Mouse (Mus musculus) embryo, embryonic 9.5 days (tissue): ENCODE results near the gene Rtf2.
A peak's percentile ranks its signal among the peaks of the same experiment; 100 is the strongest.

Source experiments
- DNase-seq: peaks from one replicate; pipeline ENCODE4 v3.0.0-alpha.2; 2017; ENCODE audit errors: extremely low spot score

Rtf2 gene

DNA sequence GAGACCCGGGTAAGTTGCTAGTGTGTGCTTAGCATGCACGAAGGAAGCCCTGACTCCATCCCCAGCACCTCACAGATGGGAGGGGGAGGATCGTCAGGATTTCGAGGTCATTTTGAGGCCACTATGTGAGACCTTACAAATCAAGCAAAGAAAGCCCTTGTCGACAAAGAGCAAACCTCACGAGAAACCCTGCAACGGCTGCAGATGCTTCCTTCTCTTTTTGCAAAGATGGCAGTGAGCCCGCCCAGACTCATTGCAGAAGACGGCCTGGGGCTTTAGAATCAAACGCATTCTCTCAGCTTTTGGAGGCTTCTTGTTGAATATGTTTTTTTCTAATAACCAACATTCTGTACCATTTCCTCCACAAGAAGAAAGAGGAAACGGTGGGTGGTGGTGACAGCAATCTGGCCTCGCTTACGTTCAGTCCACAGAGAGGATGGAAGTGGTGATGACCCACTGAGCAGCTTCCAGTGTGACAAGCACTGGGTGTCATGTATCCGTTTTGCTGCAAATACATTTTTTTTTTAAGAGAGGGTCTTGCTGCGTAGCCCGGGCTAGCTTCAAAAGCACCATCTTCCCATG, 2.9 kb upstream of the Rtf2 start:
- no peak for DNase-seq

- no peak for DNase-seq
These were observed 267 bp downstream of the Rtf2 start for GRCm38 (mm10) chr2:172440640-172441005.

- no peak for DNase-seq
These were observed 820 bp downstream of the Rtf2 start for GRCm38 (mm10) chr2:172441176-172441575.

DNA sequence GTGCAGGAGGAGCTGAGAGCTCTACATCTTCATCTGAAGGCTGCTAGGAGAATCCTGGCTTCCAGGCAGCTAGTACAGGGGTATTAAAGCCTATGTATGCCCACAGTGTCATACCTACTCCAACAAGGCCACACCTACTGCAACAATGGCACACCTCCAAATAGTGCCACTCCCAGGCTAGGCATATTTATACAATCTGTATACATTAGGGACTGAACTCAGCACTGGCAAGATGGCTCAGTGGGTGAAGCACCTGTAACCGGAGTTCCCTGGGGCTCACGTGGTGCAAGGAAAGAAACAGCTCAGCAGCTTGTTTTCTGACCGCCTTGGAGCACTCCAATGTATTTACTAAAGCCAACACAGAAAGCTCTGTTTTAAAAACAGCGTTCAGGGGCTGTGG, 5.3 kb downstream of the Rtf2 start:
- no peak for DNase-seq

DNA sequence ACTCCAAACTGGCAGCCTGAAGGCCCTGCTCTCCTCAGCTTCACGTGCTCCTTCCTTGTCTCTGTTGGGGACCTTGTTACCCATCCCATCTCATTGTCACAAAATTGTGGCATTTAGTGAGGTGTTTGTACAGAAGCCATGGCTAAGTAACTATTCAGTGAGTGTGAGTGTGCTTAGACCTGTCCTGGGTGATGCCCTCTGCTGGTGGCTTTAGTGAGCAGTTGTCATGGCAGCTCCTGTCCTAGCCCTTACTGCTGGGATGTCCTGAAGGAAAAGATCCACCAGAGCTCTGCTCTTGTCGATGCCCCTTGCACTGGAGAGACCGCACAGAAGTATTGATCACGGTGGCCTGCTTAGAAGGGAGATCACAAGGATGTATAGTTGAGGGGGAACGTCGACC, 7.0 kb downstream of the Rtf2 start:
- no peak for DNase-seq

- no peak for DNase-seq
These were observed 8.0 kb downstream of the Rtf2 start for GRCm38 (mm10) chr2:172448329-172448728.

GRCm38 (mm10) chr2:172450640-172451039, 10.3 kb downstream of the Rtf2 start:
- DNase-seq, result no peak

DNA sequence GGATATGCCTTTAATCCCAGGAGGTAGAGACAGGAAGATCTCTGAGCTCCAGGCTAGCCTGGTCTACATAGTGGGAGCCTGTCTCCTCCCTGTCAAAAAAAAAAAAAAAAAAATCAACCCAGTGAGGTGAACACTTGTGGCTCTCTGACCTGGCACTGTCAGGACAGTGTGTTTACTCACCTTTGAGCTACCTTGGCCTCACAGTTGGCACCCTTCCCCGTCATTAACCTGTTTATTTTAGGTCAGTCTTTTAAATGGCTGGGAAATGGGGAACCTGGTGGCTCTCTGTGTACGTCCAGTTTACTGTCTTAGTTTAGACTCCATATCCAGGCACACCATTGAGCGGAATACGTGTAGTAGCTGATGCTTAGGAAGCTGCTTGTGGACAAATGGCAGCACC, 11.7 kb downstream of the Rtf2 start:
- no peak for DNase-seq

GRCm38 (mm10) chr2:172452458-172452857, 12.1 kb downstream of the Rtf2 start:
- DNase-seq, result no peak

GRCm38 (mm10) chr2:172458496-172458895, 18.1 kb downstream of the Rtf2 start, which contains the start of gene Gcnt7:
Gene Gcnt7, minus strand, starts transcription at chr2:172458596.
- DNase-seq, result no peak

- no peak for DNase-seq
These were observed 20.3 kb downstream of the Rtf2 start for GRCm38 (mm10) chr2:172460647-172461046.

DNA sequence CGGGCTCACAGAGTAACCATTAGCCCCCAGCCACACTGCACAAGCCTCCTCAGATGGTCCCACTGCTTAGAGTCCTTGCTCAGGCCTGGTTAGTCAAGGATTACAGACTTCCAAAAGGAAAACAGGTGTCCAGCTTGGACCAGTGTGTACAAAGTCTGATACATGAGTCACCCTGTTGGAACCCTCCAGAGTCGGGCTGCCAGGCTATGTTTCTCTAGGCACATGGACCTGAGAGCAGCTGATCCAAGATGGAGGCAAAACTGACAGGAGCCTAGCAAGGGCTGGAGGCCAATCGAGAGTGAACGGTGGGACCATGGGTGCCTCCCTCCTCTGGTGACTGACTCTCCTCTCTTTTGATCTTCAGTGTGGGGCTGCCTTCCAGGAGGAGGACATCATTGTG, 22.5 kb downstream of the Rtf2 start:
- no peak for DNase-seq

DNA sequence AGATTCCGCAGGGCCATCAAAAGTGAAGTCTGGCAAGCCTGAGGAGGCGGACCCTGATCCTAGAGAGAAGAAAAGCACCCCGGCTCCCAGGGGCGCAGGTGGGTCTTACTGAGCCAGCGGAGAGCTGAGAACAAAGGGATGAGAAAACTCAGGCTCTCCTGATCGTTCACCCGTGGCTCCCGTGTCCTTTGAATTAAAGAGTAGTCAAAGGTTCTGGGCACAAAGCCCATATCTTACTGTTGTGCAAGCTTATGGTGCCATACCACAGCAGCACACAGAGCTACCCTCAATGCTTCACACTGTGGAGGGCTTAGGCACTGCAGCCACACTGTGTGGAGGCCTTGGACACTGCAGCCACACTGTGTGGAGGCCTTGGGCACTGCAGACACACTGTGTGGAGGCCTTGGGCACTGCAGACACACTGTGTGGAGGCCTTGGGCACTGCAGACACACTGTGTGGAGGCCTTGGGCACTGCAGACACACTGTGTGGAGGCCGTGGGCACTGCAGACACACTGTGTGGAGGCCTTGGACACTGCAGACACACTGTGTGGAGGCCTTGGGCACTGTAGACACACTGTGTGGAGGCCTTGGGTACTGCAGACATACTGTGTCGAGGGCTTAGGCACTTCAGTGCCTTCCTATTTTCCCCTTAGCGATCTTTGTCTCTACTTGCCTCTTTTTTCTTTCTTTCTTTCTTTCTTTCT, 26.2 kb downstream of the Rtf2 start:
- no peak for DNase-seq

DNA sequence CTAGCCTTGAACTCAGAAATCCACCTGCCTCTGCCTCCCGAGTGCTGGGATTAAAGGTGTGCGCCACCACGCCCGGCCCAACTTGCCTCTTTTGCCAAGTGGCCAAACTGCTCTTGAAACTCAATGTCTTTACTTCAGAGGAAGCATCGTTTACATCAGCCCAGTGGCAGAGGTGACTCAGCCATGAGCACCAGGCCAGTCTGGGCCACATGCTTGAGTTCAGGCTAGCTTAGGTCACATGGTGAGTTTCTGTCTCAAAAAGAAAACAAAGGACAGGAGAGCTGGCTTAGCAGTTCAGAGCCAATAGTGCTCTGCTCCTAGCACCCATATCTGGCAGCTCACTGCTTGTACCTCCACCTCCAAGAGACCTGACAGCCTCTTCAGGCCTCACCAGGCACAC, 26.9 kb downstream of the Rtf2 start:
- DNase-seq, result no peak

- no peak for DNase-seq
These were observed 28.0 kb downstream of the Rtf2 start for GRCm38 (mm10) chr2:172468346-172468819.

- DNase-seq, result no peak
These were observed 32.0 kb downstream of the Rtf2 start, which contains the start of gene Fam209 for GRCm38 (mm10) chr2:172472318-172472717. Gene Fam209, plus strand, starts transcription at chr2:172472520.

DNA sequence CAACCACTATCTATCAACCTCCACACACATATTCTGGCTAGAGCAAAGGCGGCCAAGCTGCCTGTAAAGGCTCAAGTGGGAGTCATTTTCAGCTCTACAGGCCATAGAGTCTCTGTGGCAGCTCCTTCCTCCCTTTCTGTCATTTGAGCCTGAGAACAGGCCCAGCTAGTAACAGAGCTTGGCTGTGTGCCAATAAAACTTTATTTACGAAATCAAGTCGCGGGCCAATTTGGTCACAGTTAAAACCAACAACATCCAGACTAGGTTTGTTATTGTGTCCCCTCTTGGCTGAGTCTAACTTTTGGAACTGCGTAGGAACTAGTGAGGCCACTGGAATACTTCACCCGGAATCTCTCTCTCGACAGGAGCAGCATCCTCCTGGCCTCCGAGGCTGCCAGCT, 33.2 kb downstream of the Rtf2 start:
- DNase-seq, result no peak

- peak; percentile 22 for DNase-seq
These were observed 34.6 kb downstream of the Rtf2 start for GRCm38 (mm10) chr2:172474970-172475369.

GRCm38 (mm10) chr2:172476707-172477260, 36.4 kb downstream of the Rtf2 start:
- no peak for DNase-seq

DNA sequence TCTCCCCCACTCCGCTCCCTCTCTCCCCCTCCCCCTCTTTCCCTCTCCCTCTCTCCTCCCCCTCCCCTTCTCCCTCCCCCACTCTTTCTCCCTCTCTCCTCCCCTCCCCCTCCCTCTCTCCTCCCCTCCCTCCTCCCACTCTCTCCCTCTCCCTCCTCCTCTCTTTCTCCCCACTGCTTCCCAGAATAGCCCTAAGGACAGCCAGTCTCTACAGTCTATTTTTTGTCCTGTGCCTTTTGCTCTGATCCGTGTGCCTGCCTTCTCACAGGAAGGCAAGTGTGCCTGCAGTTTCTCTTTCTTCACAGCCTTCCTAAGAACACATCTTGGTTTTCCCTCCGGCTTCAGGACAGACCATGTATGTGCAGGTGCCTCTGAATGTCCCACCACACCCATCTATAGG, 37.0 kb downstream of the Rtf2 start:
- no peak for DNase-seq

DNA sequence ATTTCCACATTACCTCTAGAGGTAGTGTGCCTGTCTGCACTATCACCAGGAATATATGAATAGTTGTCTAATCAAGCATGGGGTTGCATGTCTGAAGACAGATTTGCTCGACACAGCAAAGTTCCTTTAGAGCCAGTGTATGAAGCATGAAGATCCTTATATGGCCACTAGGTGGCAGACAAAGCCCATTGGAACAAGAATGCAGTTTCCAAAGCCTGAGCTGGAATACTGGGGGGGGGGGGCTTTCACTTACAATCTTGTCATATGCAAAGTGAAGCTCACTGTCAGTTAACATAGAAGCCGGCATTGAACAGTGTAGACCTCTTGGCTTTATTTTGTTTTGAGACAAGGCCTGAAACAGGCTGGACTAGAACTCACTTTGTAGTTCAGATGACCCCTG, 37.5 kb downstream of the Rtf2 start:
- peak; percentile 44 for DNase-seq

- DNase-seq, result no peak
These were observed 39.9 kb downstream of the Rtf2 start for GRCm38 (mm10) chr2:172480296-172480695.

DNA sequence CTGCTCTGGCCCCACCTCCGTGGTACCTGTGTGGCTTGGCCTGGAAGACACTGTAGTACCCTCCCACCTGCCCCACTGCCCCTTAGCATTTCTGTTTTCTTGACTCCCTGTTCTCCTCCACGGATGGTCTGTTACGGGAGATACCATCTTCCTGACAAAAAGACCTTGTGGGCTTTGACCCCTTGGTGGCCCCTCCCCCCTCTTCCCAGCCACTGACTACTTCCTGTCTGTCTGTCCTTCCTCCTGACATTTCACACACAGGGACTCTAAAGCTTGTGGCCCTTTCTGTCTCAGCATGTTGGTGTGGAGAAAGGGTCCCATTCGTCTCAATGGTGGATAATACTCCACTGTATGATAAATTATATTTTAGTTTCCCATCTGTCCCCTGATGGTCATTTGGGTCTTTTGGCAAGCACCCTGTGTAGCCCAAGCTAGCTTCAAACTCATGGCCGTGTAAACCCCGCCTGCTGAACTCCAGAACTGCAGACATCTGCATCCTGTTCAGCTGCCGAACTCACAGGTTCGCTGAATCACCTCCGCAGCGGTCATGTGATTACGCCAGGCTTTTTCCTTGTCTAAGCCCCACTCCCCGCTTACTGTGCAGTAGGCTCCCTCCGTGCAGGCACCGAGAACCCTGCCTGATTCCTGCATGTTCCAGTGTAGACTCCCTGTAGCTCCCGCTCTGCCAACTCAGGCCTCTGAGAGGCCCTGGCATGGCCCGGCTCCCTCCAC, 41.5 kb downstream of the Rtf2 start:
- no peak for DNase-seq
